Mouse (Mus musculus): ENCODE data around the gene Dhx35. TPM values are rescaled to one million over a fixed set of nuclear protein-coding genes. Genes with fewer than 3 reads are reported as not detected.

Dhx35 gene
- polyA plus RNA-seq, 1 experiment, result 13.3 TPM

DNA sequence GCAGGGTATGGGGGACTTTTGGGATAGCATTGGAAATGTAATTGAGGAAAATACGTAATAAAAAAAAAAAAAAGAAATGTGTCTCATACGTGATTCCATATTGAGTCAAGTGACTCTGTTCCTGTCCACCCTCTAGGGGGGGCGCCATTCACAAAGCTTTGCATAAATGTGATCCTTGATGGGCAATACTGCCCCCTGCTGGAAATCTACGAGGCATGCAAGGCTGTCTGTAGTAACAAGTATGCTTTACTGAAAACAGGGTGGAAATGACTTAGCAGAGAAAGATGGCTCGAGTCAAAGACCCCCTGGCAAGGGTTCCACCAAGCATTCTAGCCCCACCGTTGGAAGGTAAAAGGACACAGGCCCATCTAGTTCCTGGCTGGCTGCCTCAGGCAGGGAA, 92.0 kb downstream of the Dhx35 start:
- no peaks in the 10 kb centered on the region for H3K27me3 ChIP-seq (replicated peaks; ENCODE audit: control insufficient read depth, insufficient read depth, low read length)
- DNase-seq, result no peak
- 57% methylated on average over 6 of the region's 6 CpGs for WGBS
- no peak overlapping the region for H3K27ac ChIP-seq (ENCODE audit: insufficient read depth, low read depth, low read length)
- no peak overlapping the region for H3K4me3 ChIP-seq (ENCODE audit: insufficient read depth, low read depth, low read length)
- no peaks in the 10 kb centered on the region for H3K36me3 ChIP-seq (ENCODE audit: control insufficient read depth, insufficient read depth, low read length)
- TF ChIP-seq POLR2A (IDR thresholded peaks at IDR 0.05; ENCODE audit: low read depth, low read length), result no peak
- peak; percentile 41 for TF ChIP-seq CTCF (conservative IDR thresholded peaks at IDR 0.05; ENCODE audit: insufficient read depth, insufficient read length, low read depth, low read length)
- H3K4me1 ChIP-seq (ENCODE audit: control insufficient read depth, insufficient read depth, low read length), result no peaks in the 10 kb centered on the region

DNA sequence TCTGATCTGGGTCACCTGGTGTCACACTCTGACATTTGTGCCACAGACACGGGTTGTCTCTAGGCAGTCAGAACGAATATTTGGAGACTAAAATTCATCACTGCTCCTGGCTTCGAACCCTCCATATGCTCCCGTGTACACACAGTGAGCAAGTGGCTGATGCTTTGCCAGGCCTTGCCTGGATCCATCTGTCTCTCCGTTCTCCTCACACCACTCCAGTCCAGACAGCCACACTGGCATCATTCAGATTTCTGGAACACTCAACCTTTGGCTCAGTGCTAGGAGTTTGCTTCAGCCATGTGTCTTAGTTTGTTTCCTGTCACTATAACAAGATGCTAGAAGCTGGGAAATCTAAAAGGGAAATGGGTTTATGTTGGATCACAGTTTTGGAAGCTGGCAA, 93.9 kb downstream of the Dhx35 start:
- WGBS, result 89% methylated on average over 5 of the region's 5 CpGs
- Histone ChIP-seq H3K4me1 (ENCODE audit: control insufficient read depth, insufficient read depth, low read length) (no peaks in the 10 kb centered on the region), H3K4me3 (ENCODE audit: insufficient read depth, low read depth, low read length) (no peak overlapping the region), H3K27me3 (replicated peaks; ENCODE audit: control insufficient read depth, insufficient read depth, low read length) (no peaks in the 10 kb centered on the region), H3K27ac (ENCODE audit: insufficient read depth, low read depth, low read length) (no peak overlapping the region), H3K36me3 (ENCODE audit: control insufficient read depth, insufficient read depth, low read length) (no peaks in the 10 kb centered on the region)
- DNase-seq, result no peak
- TF ChIP-seq CTCF (conservative IDR thresholded peaks at IDR 0.05; ENCODE audit: insufficient read depth, insufficient read length, low read depth, low read length), result no peak
- TF ChIP-seq POLR2A (IDR thresholded peaks at IDR 0.05; ENCODE audit: low read depth, low read length), result no peak

DNA sequence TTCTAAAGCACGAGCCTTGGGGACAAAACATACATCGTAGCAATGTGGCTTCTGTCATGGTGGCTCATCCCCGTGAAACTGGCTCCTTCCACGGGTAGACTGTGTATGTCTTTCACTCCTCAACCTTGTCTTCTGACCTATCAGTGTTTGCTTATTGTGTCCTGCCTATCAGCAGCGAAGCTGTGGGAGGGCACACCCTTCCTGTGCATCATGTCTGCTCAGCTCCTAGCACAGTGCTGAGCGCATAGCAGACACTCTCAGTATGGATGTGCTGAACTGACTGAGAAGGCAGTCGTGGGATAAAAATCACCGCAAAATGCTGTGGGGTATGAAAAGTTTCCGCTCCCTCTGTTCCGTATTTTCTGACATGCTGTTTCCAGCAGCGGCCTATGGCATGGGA, 94.6 kb downstream of the Dhx35 start:
- no peak for DNase-seq
- 69% methylated on average over 11 of the region's 11 CpGs for WGBS
- Histone ChIP-seq H3K27ac (ENCODE audit: insufficient read depth, low read depth, low read length) (no peak overlapping the region), H3K27me3 (replicated peaks; ENCODE audit: control insufficient read depth, insufficient read depth, low read length) (no peaks in the 10 kb centered on the region), H3K4me1 (ENCODE audit: control insufficient read depth, insufficient read depth, low read length) (no peaks in the 10 kb centered on the region), H3K4me3 (ENCODE audit: insufficient read depth, low read depth, low read length) (no peak overlapping the region), H3K36me3 (ENCODE audit: control insufficient read depth, insufficient read depth, low read length) (no peaks in the 10 kb centered on the region)
- TF ChIP-seq POLR2A (IDR thresholded peaks at IDR 0.05; ENCODE audit: low read depth, low read length), result no peak
- TF ChIP-seq CTCF (conservative IDR thresholded peaks at IDR 0.05; ENCODE audit: insufficient read depth, insufficient read length, low read depth, low read length), result no peak

DNA sequence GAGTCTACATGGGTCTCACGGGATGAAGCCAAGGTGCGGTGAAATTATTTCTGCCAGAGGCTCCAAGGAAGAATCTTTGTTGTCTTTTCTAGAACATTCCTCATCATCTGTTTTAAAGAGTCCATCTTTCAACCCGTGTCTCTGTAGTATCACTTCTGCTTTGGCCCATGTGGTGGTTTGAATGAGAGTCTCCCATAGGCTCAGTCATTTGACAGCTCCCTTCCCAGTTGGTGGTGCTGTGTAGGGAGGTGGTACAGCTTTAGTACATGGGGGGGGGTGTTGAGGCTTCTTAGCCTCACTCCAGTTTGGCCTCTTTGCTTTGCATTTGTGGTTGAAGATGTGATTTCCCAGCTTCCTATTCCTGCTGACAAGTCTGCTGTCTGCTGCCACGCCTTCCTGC, 96.7 kb downstream of the Dhx35 start:
- Histone ChIP-seq H3K4me3 (ENCODE audit: insufficient read depth, low read depth, low read length) (no peak overlapping the region), H3K27ac (ENCODE audit: insufficient read depth, low read depth, low read length) (no peak overlapping the region), H3K27me3 (replicated peaks; ENCODE audit: control insufficient read depth, insufficient read depth, low read length) (no peaks in the 10 kb centered on the region), H3K36me3 (ENCODE audit: control insufficient read depth, insufficient read depth, low read length) (no peaks in the 10 kb centered on the region), H3K4me1 (ENCODE audit: control insufficient read depth, insufficient read depth, low read length) (no peaks in the 10 kb centered on the region)
- no peak for DNase-seq
- no peak for TF ChIP-seq POLR2A (IDR thresholded peaks at IDR 0.05; ENCODE audit: low read depth, low read length)
- no peak for TF ChIP-seq CTCF (conservative IDR thresholded peaks at IDR 0.05; ENCODE audit: insufficient read depth, insufficient read length, low read depth, low read length)
- 92% methylated on average over 4 of the region's 4 CpGs for WGBS

DNA sequence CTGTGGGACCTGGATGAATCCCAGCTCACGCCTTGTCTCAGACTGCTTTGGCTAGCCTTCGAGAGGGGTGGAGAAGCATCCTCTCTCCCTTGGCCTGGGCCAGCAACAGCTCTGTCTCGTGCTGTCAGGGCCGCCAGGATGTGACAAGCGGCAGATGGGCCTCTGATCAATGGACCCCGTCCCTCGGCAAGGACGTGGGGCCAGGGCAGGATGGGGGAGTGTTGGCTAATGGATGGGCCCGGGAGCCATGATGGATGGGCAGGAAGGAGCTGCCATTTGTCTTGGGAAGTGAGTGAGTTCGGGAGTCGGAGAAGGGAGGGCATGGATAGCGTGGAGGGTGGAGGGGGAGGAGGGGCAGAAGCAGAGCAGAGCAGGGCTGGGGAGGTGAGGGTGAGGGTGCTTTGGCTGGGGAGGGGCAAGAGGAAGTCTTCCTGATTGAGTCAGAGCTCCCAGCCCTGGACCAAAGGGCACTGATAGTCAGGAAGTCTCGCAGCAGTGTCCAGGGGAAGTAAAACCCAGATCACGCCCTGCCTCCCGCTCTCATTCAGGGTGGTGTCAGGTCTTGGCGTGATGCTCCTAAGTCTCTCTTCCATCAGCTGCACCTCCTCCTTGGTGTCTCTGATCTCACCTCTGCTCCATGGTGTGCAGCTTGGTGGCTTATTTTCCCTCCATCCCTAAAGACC, 98.7 kb downstream of the Dhx35 start:
- H3K4me1 ChIP-seq (ENCODE audit: control insufficient read depth, insufficient read depth, low read length), result no peaks in the 10 kb centered on the region
- no peaks in the 10 kb centered on the region for H3K27me3 ChIP-seq (replicated peaks; ENCODE audit: control insufficient read depth, insufficient read depth, low read length)
- DNase-seq, result peak; percentile 1
- no peaks in the 10 kb centered on the region for H3K36me3 ChIP-seq (ENCODE audit: control insufficient read depth, insufficient read depth, low read length)
- TF ChIP-seq POLR2A (IDR thresholded peaks at IDR 0.05; ENCODE audit: low read depth, low read length) (no peak), CTCF (conservative IDR thresholded peaks at IDR 0.05; ENCODE audit: insufficient read depth, insufficient read length, low read depth, low read length) (no peak)
- H3K4me3 ChIP-seq (ENCODE audit: insufficient read depth, low read depth, low read length), result no peak overlapping the region
- 5% methylated on average over 16 of the region's 16 CpGs for WGBS
- H3K27ac ChIP-seq (ENCODE audit: insufficient read depth, low read depth, low read length), result no peak overlapping the region

DNA sequence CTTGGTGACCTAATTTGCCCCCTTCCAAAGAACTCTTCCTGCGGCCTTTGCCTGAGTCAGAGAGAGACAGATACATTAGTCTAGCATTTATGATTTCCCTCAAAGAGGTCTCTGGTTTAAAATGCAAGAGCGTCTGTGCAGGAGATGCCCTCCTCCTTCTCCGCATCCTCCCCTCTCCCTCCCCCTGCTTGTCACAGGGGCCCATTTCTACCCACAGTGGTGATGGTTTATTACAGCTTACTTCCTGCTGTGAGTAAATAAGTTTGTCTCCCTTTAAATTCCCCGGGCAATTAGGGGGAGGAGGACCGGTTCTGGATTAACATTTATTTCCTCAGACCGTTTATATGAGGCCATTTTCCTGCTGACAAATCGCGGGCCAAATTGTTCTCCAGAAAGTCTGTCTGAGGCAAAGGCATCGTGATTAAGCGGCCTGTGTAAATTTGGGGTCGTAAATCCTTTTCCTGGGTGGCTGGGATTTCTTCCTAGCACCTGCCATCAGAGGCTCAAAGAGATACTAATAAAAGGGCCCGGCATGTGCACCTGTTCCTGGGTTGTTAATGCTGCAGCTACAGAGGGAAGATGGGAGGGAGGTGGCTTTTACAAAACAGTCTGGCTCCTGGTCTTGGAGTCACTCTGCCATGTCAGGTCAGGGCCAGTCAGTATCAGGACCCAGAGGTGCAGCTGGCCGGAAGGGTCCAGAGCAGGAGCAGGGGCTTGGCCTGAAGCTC, 104.0 kb downstream of the Dhx35 start:
- no peaks in the 10 kb centered on the region for H3K4me1 ChIP-seq (ENCODE audit: control insufficient read depth, insufficient read depth, low read length)
- WGBS, result 22% methylated on average over 13 of the region's 13 CpGs

More for the DNA sequence above, 104.0 kb downstream of the Dhx35 start:
- Histone ChIP-seq H3K4me3 (ENCODE audit: insufficient read depth, low read depth, low read length) (no peak overlapping the region), H3K27ac (ENCODE audit: insufficient read depth, low read depth, low read length) (no peak overlapping the region), H3K36me3 (ENCODE audit: control insufficient read depth, insufficient read depth, low read length) (no peaks in the 10 kb centered on the region), H3K27me3 (replicated peaks; ENCODE audit: control insufficient read depth, insufficient read depth, low read length) (no peaks in the 10 kb centered on the region)
- DNase-seq, result no peak
- TF ChIP-seq POLR2A (IDR thresholded peaks at IDR 0.05; ENCODE audit: low read depth, low read length) (no peak), CTCF (conservative IDR thresholded peaks at IDR 0.05; ENCODE audit: insufficient read depth, insufficient read length, low read depth, low read length) (no peak)

Other genes starting within 250 kb of the Dhx35 start
- gene Slc32a1, start 184.0 kb upstream of the Dhx35 start, polyA plus RNA-seq (2012; rRNA removed), result not detected in 2 replicates
- 6.2 and 6.4 TPM in 2 replicates for gene Actr5, start 169.9 kb upstream of the Dhx35 start, polyA plus RNA-seq (2012; rRNA removed)
- 20.1 and 22.2 TPM in 2 replicates for gene Ppp1r16b, start 129.4 kb upstream of the Dhx35 start, polyA plus RNA-seq (2012; rRNA removed)
- gene Fam83d, start 26.7 kb upstream of the Dhx35 start, polyA plus RNA-seq (2012; rRNA removed), result 0.50 and 0.69 TPM in 2 replicates